Mouse (Mus musculus) hindbrain, embryonic 12.5 days (tissue): ENCODE measurements at regions not wholly inside any gene's neighbourhood (a gene's known extent, or its start where the extent isn't known, plus 50 kb on each side); places are given as distances from the start of the nearest gene placed in this dataset.

Experiments
- ATAC-seq: fragments of 200-750 bp; cut with Nextera tagmentation; 2 replicates; pipeline ENCODE4 v1.8.0; 2017; ENCODE audit warnings: moderate TSS enrichment; ENCODE audit not compliant: low FRiP score
- H3K27ac ChIP-seq: fragments of 300-500 bp; sonication (generic); 2 replicates; pipeline ENCODE4 v1.5.1; 2016; ENCODE audit warnings: mild to moderate bottlenecking
- H3K27me3 ChIP-seq: fragments of 300-500 bp; sonication (generic); 2 replicates; pipeline ENCODE4 v1.6.1; 2016; ENCODE audit warnings: mild to moderate bottlenecking
- H3K36me3 ChIP-seq: fragments of 300-500 bp; sonication (generic); 2 replicates; pipeline ENCODE4 v1.6.1; 2016; ENCODE audit warnings: mild to moderate bottlenecking
- H3K4me1 ChIP-seq: fragments of 300-500 bp; sonication (generic); 2 replicates; pipeline ENCODE4 v1.6.1; 2016
- H3K4me2 ChIP-seq: fragments of 300-500 bp; sonication (generic); replicated peaks from 2 replicates; pipeline ENCODE4 v1.6.1; 2016; ENCODE audit warnings: mild to moderate bottlenecking
- H3K4me3 ChIP-seq: fragments of 300-500 bp; sonication (generic); 2 replicates; pipeline ENCODE4 v1.5.1; 2016; ENCODE audit warnings: mild to moderate bottlenecking
- H3K9ac ChIP-seq: fragments of 300-500 bp; sonication (generic); 2 replicates; pipeline ENCODE4 v1.6.1; 2016; ENCODE audit warnings: mild to moderate bottlenecking, moderate library complexity
- H3K9me3 ChIP-seq: fragments of 300-500 bp; sonication (generic); replicated peaks from 2 replicates; pipeline ENCODE4 v1.6.1; 2016; ENCODE audit warnings: mild to moderate bottlenecking
- WGBS: fragments of 180-500 bp; shearing (Covaris S2); methylation state at CpG from one replicate; pipeline ENCODE4 v1.1.7; 2016; 5-methylcytosine and 5-hydroxymethylcytosine counted together

DNA sequence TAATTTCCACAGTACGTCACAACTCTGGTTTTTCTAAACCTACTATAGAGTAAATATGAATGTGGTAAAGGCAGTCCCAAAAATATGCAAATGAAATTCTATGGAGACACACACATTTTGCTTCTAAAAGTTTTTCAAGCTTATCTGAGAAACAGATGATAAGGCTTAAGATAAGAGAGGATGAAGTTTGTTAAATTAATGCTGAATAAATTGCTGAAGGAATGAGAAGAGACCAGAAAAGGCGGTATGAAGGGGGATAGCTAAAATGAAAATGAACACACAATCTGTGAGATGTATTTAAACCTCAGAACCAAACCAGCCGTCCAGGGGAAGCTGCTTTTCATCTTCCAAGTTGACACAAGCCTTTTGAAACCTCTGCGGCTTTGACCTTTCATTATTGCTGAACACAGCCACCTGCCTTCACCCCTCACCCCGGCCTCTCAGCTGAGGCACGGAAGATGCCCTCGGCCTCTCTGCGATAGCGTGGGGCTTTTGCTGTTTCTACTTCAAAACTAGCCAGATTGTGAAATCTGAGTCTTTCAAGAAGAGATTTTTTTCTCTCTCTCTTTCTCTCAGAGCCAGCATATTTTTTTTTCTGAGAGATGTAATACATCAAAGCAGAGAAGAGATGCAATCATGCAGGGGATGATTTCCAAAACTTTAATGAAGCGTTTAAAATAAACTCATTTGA is 328.7 kb upstream of the Rag2 start:
- H3K27ac ChIP-seq = no peak overlapping the region
- ATAC-seq = no peak
- WGBS = 30% methylated on average over 10 of the region's 10 CpGs
- H3K27me3 ChIP-seq = no peaks in the 10 kb centered on the region
- H3K4me2 ChIP-seq = 0 out of 2 replicates have a peak overlapping the region, but pooled peaks have one; percentile 21
- H3K9ac ChIP-seq = no peak overlapping the region
- H3K36me3 ChIP-seq = no peaks in the 10 kb centered on the region
- H3K4me1 ChIP-seq = peaks cover 6% of the 10 kb centered on the region; the same call in 1 of the 2 replicates
- no peak overlapping the region for H3K4me3 ChIP-seq
- no peaks in the 10 kb centered on the region for H3K9me3 ChIP-seq

DNA sequence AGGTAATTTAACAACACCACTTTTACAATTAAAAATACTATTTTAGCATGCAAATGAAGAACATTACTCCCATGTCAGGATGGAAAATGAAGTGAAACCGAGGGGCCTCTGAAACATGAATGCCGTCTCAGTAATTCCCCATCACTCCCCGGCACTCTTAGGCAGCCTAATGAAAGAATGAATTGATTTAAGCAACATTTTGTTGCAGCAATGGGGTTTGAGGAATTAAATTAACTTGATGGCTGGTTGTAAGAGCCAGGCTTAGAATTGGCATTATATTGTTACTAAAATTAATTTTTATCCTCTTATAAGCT is 328.2 kb upstream of the Rag2 start:
- H3K4me3 ChIP-seq = no peak overlapping the region
- H3K36me3 ChIP-seq = no peaks in the 10 kb centered on the region
- H3K27me3 ChIP-seq = no peaks in the 10 kb centered on the region
- H3K9ac ChIP-seq = no peak overlapping the region
- H3K9me3 ChIP-seq = no peaks in the 10 kb centered on the region
- no peak for ATAC-seq
- H3K27ac ChIP-seq = no peak overlapping the region
- no peak overlapping the region for H3K4me2 ChIP-seq
- peaks cover 6% of the 10 kb centered on the region; the same call in 1 of the 2 replicates for H3K4me1 ChIP-seq
- 30% methylated on average over 3 of the region's 3 CpGs for WGBS

DNA sequence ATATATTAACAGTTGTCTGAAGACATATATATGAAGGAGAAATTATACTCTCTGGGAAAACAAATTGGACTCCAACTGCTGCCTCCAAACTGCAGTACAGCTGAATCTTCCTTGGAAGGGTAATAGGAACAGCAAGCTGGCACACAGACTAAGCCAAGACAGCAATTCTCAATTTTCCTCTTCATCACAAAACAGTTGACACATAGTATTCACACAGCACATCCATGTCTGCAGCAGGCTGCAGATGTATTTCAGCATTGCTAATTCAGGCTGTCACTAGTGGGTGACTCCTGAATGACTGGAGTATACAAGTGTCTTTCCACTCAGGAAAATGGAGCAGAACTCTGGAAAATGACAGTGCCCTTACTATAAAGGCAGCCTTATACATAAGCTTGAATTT is 327.7 kb upstream of the Rag2 start:
- Histone ChIP-seq H3K27ac (no peak overlapping the region), H3K4me3 (no peak overlapping the region), H3K36me3 (no peaks in the 10 kb centered on the region), H3K27me3 (no peaks in the 10 kb centered on the region), H3K4me2 (no peak overlapping the region), H3K4me1 (peaks cover 6% of the 10 kb centered on the region; the same call in 1 of the 2 replicates), H3K9me3 (no peaks in the 10 kb centered on the region), H3K9ac (no peak overlapping the region)
- no peak for ATAC-seq

DNA sequence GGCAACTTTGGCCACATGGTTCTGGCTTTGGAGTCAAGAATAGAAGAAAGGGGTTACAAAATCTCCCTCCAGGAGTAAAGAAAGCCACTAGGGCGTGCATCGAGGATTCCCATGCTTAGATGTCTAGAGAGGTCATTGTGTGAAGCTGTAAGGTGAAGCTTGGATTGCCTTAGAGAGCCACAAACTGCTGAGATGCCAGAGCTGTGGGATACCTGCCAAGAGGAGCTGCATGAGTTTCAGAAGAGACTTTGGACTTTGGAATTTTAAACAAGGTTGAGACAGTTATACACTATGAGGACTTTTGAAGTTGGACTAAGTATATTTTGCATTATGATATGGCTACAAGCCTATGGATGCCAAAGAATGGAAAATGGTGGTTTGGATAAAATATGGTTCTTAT is 325.4 kb upstream of the Rag2 start:
- H3K27me3 ChIP-seq = no peaks in the 10 kb centered on the region
- H3K36me3 ChIP-seq = no peaks in the 10 kb centered on the region
- no peaks in the 10 kb centered on the region for H3K9me3 ChIP-seq
- 90% methylated on average over 2 of the region's 2 CpGs for WGBS
- ATAC-seq = no peak
- H3K9ac ChIP-seq = no peak overlapping the region
- H3K4me1 ChIP-seq = peaks cover 6% of the 10 kb centered on the region; the same call in 1 of the 2 replicates
- no peak overlapping the region for H3K4me2 ChIP-seq
- H3K27ac ChIP-seq = no peak overlapping the region
- H3K4me3 ChIP-seq = no peak overlapping the region

DNA sequence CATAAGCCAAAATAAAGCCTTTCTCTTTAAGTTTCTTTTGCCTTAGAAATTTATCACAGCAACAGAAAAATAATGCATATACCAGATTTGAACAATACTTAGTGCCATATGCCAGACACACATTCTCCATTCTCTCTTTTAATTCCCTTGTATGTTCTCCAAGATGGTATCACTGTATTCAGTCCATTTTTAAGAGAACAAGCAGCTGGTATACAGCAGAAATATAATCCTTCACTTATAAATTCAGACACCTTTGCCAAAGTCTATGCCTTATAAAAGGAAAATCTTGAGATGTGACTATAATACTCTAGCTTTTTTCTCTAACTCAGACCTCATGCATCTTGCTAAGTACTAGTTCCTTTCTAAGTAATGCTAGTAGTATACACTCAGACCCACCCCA is 324.4 kb upstream of the Rag2 start:
- Histone ChIP-seq H3K4me1 (peaks cover 6% of the 10 kb centered on the region; the same call in 1 of the 2 replicates), H3K27ac (no peak overlapping the region), H3K4me3 (no peak overlapping the region), H3K27me3 (no peaks in the 10 kb centered on the region), H3K9me3 (no peaks in the 10 kb centered on the region), H3K36me3 (no peaks in the 10 kb centered on the region), H3K4me2 (no peak overlapping the region), H3K9ac (no peak overlapping the region)
- ATAC-seq = no peak

DNA sequence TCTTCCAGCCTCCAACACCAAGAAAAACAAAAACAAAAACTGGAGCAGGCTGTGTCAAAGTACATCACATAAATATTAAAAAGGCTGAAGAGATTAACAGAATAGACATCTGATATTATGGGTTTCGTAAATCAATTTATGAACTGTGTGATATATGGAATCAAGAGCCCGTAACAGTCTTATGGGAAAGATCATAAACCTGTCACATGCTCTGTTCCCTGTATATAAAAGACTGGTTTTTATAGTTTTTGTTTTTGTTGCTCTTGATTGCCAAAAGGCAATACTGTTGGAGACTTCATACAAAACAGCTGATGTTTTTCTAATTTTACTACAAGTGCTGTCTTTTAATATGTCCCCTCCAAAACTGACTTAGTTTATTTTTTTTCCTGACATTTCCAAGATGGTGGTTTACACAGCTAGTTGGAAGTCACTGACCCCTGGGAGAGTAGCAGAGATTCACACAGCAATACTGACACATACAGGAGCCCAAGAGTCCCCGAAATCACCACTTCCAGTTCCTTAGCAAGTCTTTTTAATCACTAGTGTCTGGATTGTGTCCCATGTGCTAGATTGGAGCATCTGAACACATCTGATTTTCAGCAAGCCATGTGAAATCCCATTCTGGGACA is 303.1 kb upstream of the Rag2 start:
- Histone ChIP-seq H3K27ac (no peak overlapping the region), H3K4me2 (no peak overlapping the region), H3K9me3 (no peaks in the 10 kb centered on the region), H3K36me3 (no peaks in the 10 kb centered on the region), H3K27me3 (no peaks in the 10 kb centered on the region), H3K4me1 (no peaks in the 10 kb centered on the region), H3K4me3 (no peak overlapping the region), H3K9ac (no peak overlapping the region)
- ATAC-seq = no peak
- WGBS = 87% methylated on average over 3 of the region's 3 CpGs

DNA sequence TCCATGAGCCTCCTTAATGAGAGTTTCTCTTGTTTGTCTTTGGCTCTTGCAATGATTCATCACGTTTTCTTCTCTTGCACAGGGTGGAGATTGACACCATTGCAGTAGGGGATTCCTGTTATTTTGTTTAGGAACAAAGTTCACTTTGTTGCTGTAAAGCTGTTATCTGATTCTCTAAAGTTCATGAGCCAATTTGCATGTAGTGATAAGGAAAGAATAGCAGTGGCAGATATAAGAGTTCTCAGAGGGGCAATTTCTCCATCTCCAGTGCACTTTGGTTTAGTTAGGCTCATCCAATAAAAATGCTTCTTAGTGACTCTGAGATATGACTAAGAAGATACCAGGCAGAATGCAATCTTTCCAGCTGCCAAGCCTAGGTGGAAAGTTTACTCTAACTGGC is 267.8 kb upstream of the Rag2 start:
- 42% methylated on average over 1 of the region's 1 CpGs for WGBS
- no peaks in the 10 kb centered on the region for H3K9me3 ChIP-seq
- H3K27me3 ChIP-seq = no peaks in the 10 kb centered on the region
- no peak overlapping the region for H3K27ac ChIP-seq
- H3K36me3 ChIP-seq = no peaks in the 10 kb centered on the region
- no peak overlapping the region for H3K4me3 ChIP-seq
- no peaks in the 10 kb centered on the region for H3K4me1 ChIP-seq
- no peak overlapping the region for H3K4me2 ChIP-seq
- no peak overlapping the region for H3K9ac ChIP-seq
- no peak for ATAC-seq

DNA sequence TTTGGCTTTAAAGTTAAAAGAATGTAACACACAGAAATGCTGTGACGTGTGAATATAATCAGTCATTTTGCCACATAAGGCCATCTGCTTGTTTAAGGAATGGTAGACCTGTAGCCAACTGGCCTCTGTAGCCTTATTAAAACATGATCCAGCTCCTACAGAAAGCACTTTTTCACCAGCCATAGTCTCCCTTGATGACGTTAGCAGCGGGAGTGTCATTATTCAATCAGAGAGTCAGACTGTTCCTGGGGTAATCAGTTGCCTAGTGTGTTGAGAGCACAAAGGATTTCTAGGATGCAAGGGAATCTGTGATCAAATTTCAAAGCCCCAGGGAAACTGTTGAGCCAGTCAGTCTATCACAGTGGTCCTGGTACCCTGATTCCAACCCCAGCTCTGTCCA is 260.3 kb upstream of the Rag2 start:
- H3K9me3 ChIP-seq = no peaks in the 10 kb centered on the region
- H3K36me3 ChIP-seq = no peaks in the 10 kb centered on the region
- H3K27me3 ChIP-seq = no peaks in the 10 kb centered on the region
- H3K4me1 ChIP-seq = peaks cover 5% of the 10 kb centered on the region; the same call in 1 of the 2 replicates
- H3K4me3 ChIP-seq = no peak overlapping the region
- no peak overlapping the region for H3K27ac ChIP-seq
- no peak overlapping the region for H3K9ac ChIP-seq
- H3K4me2 ChIP-seq = no peak overlapping the region
- ATAC-seq = no peak
- WGBS = 38% methylated on average over 3 of the region's 3 CpGs

DNA sequence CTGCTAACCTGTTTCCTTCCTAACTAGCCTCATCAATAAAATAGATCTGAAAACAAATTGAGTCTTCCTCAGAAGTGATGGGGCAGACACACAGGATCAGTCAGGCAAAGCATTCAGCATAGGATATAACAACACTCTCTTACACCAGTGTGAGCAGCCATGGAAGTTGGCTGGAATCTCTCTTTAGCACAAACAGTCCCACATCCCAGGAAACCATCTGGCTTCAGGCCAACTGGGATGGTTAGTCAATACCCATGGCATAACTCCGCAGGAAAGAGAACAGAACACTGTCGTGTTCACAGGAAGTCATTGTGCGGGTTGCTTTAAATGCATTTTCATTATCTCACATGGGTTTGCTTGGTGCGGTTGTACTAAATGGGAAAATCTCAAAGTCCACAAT is 256.2 kb upstream of the Rag2 start:
- H3K9ac ChIP-seq = no peak overlapping the region
- no peak overlapping the region for H3K4me2 ChIP-seq
- no peaks in the 10 kb centered on the region for H3K36me3 ChIP-seq
- no peaks in the 10 kb centered on the region for H3K9me3 ChIP-seq
- H3K27me3 ChIP-seq = no peaks in the 10 kb centered on the region
- H3K4me3 ChIP-seq = no peak overlapping the region
- H3K4me1 ChIP-seq = peaks cover 5% of the 10 kb centered on the region; the same call in 1 of the 2 replicates
- 81% methylated on average over 4 of the region's 4 CpGs for WGBS
- ATAC-seq = peak; percentile 21; the same call in 1 of the 2 replicates
- H3K27ac ChIP-seq = no peak overlapping the region

DNA sequence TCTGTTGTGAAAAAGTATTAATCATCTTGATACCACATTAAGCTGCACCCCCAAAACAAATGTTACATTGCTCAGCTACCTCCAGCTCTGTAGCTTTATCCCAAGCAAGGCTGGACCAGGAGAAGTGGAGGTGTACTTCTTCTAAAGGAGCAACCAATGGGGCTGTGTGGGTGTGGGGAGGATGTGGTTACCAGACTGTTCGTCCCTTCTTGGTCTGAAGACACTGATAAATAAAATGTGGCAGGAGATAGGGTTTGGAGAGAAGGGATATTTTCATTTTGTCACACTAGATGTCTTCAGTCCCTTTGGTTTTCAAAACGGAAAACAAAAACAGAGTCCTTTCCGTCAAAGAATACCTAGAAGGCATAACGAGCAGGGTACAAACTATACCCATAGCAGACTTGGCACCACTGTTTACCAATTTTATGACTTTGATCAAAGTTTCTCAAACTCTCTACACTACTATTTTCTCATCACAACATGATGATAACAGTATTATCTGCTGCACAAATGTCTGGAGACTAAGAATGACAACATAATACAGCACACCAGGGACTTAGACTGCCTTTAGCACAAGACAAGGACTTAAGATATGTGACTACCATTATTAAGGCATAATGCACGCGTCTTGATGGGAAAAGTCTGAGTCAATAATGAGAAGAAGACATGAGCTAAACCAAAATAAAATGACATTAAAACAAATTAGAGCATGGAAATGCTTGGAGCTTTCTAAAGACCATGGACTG is 253.4 kb upstream of the Rag2 start:
- Histone ChIP-seq H3K27ac (no peak overlapping the region), H3K9ac (no peak overlapping the region), H3K9me3 (no peaks in the 10 kb centered on the region), H3K4me2 (no peak overlapping the region), H3K27me3 (no peaks in the 10 kb centered on the region), H3K4me1 (no peaks in the 10 kb centered on the region), H3K4me3 (no peak overlapping the region), H3K36me3 (no peaks in the 10 kb centered on the region)
- 89% methylated on average over 6 of the region's 6 CpGs for WGBS
- ATAC-seq = no peak

DNA sequence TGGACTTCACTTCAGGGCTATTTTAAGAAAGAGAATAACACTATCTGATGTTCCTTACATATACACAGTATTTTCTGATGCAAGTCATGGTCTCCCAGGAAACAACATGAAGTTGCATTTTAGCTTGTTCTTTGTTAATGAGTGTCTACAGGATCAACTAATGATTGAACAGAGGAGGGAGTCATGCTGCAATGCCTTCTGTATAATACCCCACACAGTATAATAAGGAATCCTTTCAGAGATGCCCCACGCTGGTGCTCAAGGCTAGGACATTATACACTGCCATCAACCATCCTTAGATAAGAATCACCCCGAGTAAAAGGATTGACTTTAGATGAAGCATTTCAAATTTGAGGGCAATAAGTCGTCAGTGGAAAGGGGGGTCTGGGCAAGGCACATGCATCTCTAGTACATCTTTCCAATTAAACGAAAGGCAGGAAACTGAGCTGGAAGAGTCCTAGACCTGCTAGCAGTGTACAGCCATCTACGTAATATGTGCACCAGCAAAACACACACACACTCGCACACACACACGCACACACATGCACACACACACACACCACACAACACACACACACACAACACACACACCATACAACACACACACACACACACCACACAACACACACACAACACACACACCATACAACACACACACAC is 252.6 kb upstream of the Rag2 start:
- Histone ChIP-seq H3K36me3 (no peaks in the 10 kb centered on the region), H3K9ac (no peak overlapping the region), H3K4me3 (no peak overlapping the region), H3K27ac (no peak overlapping the region), H3K4me1 (no peaks in the 10 kb centered on the region), H3K4me2 (no peak overlapping the region), H3K27me3 (no peaks in the 10 kb centered on the region), H3K9me3 (no peaks in the 10 kb centered on the region)
- WGBS = 83% methylated on average over 7 of the region's 7 CpGs
- no peak for ATAC-seq

DNA sequence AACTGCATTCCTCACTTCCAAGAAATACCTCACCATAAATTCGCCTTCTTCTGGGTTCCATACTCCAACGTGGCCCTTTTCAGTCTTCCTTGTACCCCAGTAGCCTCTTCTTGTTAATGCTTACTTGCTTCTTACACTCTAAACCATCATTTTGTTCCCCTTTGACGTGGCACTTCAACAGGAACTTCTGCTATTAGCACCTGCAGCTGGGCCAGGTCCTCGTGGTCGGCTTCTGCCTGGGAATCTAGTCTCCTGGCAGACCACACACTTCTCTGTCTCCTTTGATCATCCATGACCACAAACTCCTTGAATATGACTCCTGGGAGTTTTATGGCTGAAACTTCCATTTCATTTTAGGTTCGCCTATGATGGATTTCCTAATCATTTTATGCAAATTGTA is 243.9 kb upstream of the Rag2 start:
- 80% methylated on average over 6 of the region's 6 CpGs for WGBS

More for the DNA sequence above, 243.9 kb upstream of the Rag2 start:
- Histone ChIP-seq H3K9ac (no peak overlapping the region), H3K9me3 (no peaks in the 10 kb centered on the region), H3K4me2 (no peak overlapping the region), H3K27ac (no peak overlapping the region), H3K4me3 (no peak overlapping the region), H3K27me3 (no peaks in the 10 kb centered on the region), H3K36me3 (no peaks in the 10 kb centered on the region), H3K4me1 (no peaks in the 10 kb centered on the region)
- ATAC-seq = no peak
